Mouse (Mus musculus) small intestine, adult 2 months (tissue): ENCODE data around the gene Phlda1. TPM values are rescaled to one million over a fixed set of nuclear protein-coding genes. Genes with fewer than 3 reads are reported as not detected.

Experiments
- H3K27ac ChIP-seq: fragments of 200-500 bp; 2 replicates; pipeline ENCODE4 v1.5.1; 2012; ENCODE audit warnings: low read depth, low read length, control low read depth, inconsistent platforms; ENCODE audit not compliant: insufficient read depth
- H3K27me3 ChIP-seq: fragments of 200-500 bp; 2 replicates; pipeline ENCODE4 v1.6.1; 2012; ENCODE audit warnings: mild to moderate bottlenecking, moderate library complexity, low read length, inconsistent platforms; ENCODE audit not compliant: control insufficient read depth, insufficient read depth
- H3K36me3 ChIP-seq: fragments of 200-500 bp; 2 replicates; pipeline ENCODE4 v1.6.1; 2012; ENCODE audit warnings: mild to moderate bottlenecking, low read length, control low read depth, inconsistent platforms; ENCODE audit not compliant: control insufficient read depth, insufficient read depth
- H3K4me1 ChIP-seq: fragments of 200-500 bp; 2 replicates; pipeline ENCODE4 v1.6.1; 2012; ENCODE audit warnings: low read length, inconsistent platforms, mixed read lengths; ENCODE audit not compliant: control insufficient read depth, insufficient read depth, insufficient read length
- H3K4me3 ChIP-seq: fragments of 200-500 bp; 2 replicates; pipeline ENCODE4 v1.5.1; 2012; ENCODE audit warnings: low read depth, mild to moderate bottlenecking, control low read depth, inconsistent platforms, low read length, moderate library complexity
- CTCF ChIP-seq: fragments of 200-500 bp; IDR thresholded peaks from 2 replicates; pipeline ENCODE4 v1.5.1; 2012; ENCODE audit warnings: low read depth, mild to moderate bottlenecking, control low read depth, inconsistent platforms, low read length, moderate library complexity, mixed read lengths; ENCODE audit not compliant: insufficient replicate concordance, insufficient read length; ENCODE audit errors: extremely low read depth
- POLR2A ChIP-seq: fragments of 200-500 bp; IDR thresholded peaks from 2 replicates; pipeline ENCODE4 v1.6.1; 2012; ENCODE audit warnings: low read depth, mild to moderate bottlenecking, control low read depth, inconsistent platforms, low read length, moderate library complexity
- WGBS: fragments of 180-500 bp; shearing (Covaris S2); methylation state at CpG from one replicate; pipeline ENCODE4 v1.1.7; 2018; 5-methylcytosine and 5-hydroxymethylcytosine counted together
- polyA plus RNA-seq: library from polyadenylated mRNA; depleted of rRNA; stranded (reverse); fragments of >200 nt; gene quantifications from 2 replicates; pipeline ENCODE4 v1.2.3, GENCODE M21; 2012

Phlda1 gene
- polyA plus RNA-seq, 1 experiment = 31.8 TPM

GRCm38 (mm10) chr10:111519620-111520370 is 13.7 kb downstream of the Phlda1 start:
- TF ChIP-seq POLR2A = no peak
- TF ChIP-seq CTCF = no peak
- Histone ChIP-seq H3K27ac (no peak overlapping the region), H3K27me3 (no peaks in the 10 kb centered on the region), H3K36me3 (no peaks in the 10 kb centered on the region), H3K4me1 (peaks cover 11% of the 10 kb centered on the region; the same call in 1 of the 2 replicates), H3K4me3 (no peak overlapping the region)
- WGBS = 84% methylated on average over 24 of the region's 24 CpGs

- peaks cover 5% of the 10 kb centered on the region; the same call in 1 of the 2 replicates for H3K4me1 ChIP-seq
- H3K4me3 ChIP-seq = no peak overlapping the region
- no peaks in the 10 kb centered on the region for H3K36me3 ChIP-seq
- TF ChIP-seq CTCF = no peak
- TF ChIP-seq POLR2A = no peak
- H3K27ac ChIP-seq = no peak overlapping the region
- WGBS = 89% methylated on average over 3 of the region's 3 CpGs
- H3K27me3 ChIP-seq = no peaks in the 10 kb centered on the region
These were observed 14.5 kb downstream of the Phlda1 start for GRCm38 (mm10) chr10:111520621-111521020.

GRCm38 (mm10) chr10:111521636-111522035 is 15.6 kb downstream of the Phlda1 start:
- no peaks in the 10 kb centered on the region for H3K36me3 ChIP-seq
- H3K27ac ChIP-seq = no peak overlapping the region
- H3K4me3 ChIP-seq = no peak overlapping the region
- TF ChIP-seq POLR2A (no peak), CTCF (no peak)
- H3K27me3 ChIP-seq = no peaks in the 10 kb centered on the region
- 44% methylated on average over 4 of the region's 4 CpGs for WGBS
- H3K4me1 ChIP-seq = peaks cover 3% of the 10 kb centered on the region; the same call in 1 of the 2 replicates

GRCm38 (mm10) chr10:111522230-111522629 is 16.1 kb downstream of the Phlda1 start:
- no peaks in the 10 kb centered on the region for H3K27me3 ChIP-seq
- no peaks in the 10 kb centered on the region for H3K36me3 ChIP-seq
- TF ChIP-seq CTCF (no peak), POLR2A (no peak)
- no peaks in the 10 kb centered on the region; the same call in 1 of the 2 replicates for H3K4me1 ChIP-seq
- H3K27ac ChIP-seq = no peak overlapping the region
- 72% methylated on average over 4 of the region's 4 CpGs for WGBS
- H3K4me3 ChIP-seq = no peak overlapping the region

- Histone ChIP-seq H3K36me3 (no peaks in the 10 kb centered on the region), H3K4me3 (no peak overlapping the region), H3K4me1 (peaks cover 2% of the 10 kb centered on the region; the same call in 1 of the 2 replicates), H3K27ac (no peak overlapping the region), H3K27me3 (no peaks in the 10 kb centered on the region)
- 95% methylated on average over 12 of the region's 12 CpGs for WGBS
- TF ChIP-seq CTCF = no peak
- no peak for TF ChIP-seq POLR2A
These were observed 17.8 kb downstream of the Phlda1 start for GRCm38 (mm10) chr10:111523894-111524293.

- Histone ChIP-seq H3K27ac (no peak overlapping the region), H3K36me3 (no peaks in the 10 kb centered on the region), H3K27me3 (no peaks in the 10 kb centered on the region), H3K4me3 (no peak overlapping the region), H3K4me1 (peaks cover 4% of the 10 kb centered on the region; the same call in 1 of the 2 replicates)
- WGBS = 42% methylated on average over 5 of the region's 5 CpGs
- TF ChIP-seq CTCF (no peak), POLR2A (no peak)
These were observed 21.0 kb downstream of the Phlda1 start for GRCm38 (mm10) chr10:111527057-111527456.

GRCm38 (mm10) chr10:111527613-111528012 is 21.5 kb downstream of the Phlda1 start:
- 84% methylated on average over 7 of the region's 7 CpGs for WGBS
- Histone ChIP-seq H3K27me3 (no peaks in the 10 kb centered on the region), H3K27ac (no peak overlapping the region), H3K4me3 (no peak overlapping the region), H3K4me1 (peaks cover 4% of the 10 kb centered on the region; the same call in 1 of the 2 replicates), H3K36me3 (no peaks in the 10 kb centered on the region)
- no peak for TF ChIP-seq CTCF
- TF ChIP-seq POLR2A = no peak
